Mouse (Mus musculus) thymus, adult 18-20 months (tissue): ENCODE results near the gene Atg5.
"Not testable (repeated sequence)": the region's sequence is repeated elsewhere in the genome, so short reads cannot be mapped to it uniquely, and the experiment has no call there.

Experiments
- DNase-seq, 2 experiments: peaks; one replicate each; pipeline ENCODE4 v3.0.0; 2022; ENCODE audit warnings: mixed read lengths in 2 of 2

The Atg5 gene

GRCm38 (mm10) chr10:44316280-44317270, 48.4 kb downstream of the Atg5 start:
- DNase-seq = no peak

DNA sequence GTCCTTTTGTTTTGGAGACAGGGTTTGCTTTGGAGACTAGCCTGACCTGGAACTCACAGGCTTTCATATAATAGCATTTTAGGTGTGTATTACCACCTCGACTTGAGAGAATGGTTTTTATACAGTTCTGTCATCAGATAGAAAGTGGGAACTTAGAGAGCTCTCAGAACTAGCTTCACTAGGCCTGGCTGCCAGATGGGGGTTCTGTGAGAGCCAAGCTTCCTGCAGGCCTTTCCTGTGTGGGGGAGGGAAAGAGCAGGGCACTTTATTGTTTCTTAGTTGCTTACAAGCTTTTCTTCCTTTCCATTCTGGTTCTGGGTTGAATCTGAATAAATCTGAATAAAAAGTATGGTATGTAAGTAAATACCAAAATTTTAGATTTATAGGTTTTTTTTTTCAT, 54.0 kb downstream of the Atg5 start:
- DNase-seq = no peak

DNA sequence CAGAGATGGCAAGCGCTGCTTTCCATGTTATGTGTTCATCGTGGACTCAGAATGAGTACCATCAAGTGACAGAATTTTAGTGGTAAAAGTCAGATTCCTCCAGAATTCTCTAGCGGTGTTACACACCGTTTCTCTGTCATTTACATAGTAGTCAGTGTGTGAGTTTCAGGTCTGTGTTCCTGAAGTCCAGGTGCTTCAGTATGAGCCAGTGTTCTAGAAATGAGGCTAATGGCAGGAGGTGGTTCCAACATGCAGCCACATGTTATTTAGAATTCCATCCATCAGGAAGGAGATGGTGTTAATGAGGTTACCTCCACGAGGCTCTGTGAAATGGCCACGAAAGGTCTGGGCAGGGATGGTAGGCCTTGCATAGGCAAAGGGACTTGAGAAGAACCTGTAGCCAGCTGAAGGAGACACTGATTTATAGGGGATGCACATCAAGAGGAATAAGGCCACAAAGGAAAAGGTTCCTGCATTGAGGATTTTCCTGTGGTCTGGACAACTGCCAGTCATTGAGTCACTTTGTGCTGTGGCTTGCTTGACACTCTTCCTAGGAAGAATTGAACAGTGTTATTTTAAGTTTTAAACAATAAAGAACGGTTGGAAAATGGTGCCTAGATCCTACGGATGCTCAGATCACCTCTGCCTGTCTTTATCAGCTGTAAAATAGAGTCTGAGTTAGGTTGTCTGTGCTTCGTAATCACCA, 55.1 kb downstream of the Atg5 start:
- no peak for DNase-seq

DNA sequence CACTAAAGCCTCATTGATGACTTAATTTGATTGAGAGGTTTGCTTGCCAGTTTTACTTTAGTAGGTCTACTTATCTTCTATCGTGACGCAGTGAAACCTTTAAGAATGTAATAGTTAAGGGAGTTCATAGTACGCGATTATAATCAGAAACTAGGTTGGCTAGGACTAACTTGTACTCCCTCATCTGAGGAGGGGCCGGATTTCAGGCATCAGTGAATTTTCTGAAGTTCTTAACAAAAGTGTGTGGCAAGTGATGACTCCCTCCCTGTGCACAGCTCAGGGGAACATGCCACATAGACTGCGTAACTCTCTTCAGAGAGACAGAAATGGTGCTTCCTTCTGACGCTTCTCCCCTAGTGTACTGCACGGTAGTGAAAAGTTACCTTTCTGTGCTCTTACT, 55.7 kb downstream of the Atg5 start:
- no peak for DNase-seq

GRCm38 (mm10) chr10:44325551-44326500, 57.7 kb downstream of the Atg5 start:
- no peak for DNase-seq

- DNase-seq = no peak
These were observed 58.9 kb downstream of the Atg5 start for GRCm38 (mm10) chr10:44327057-44327456.

DNA sequence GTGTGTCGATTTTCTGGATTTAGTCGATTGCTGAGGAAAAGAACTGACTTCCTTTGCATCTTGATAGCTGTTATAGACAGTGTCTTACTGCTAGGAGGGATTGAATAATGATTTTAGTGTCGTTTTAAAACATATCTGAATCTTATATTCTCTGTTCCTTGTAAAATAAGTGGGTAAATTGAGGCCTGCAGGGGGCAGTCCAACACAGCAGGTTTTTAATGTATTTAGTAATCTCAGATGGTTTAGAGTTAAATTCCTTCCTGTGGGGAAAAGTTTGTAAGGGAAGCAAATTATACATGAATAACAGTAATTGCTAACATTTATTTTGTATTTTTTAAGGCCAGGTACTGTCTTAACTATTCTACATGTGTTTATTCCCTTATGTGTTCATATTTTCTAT, 60.2 kb downstream of the Atg5 start:
- DNase-seq = no peak

- DNase-seq = no peak
These were observed 62.6 kb downstream of the Atg5 start for GRCm38 (mm10) chr10:44330717-44331116.

GRCm38 (mm10) chr10:44331469-44331868, 63.3 kb downstream of the Atg5 start:
- DNase-seq = no peak

GRCm38 (mm10) chr10:44332656-44333055, 64.5 kb downstream of the Atg5 start:
- not testable (repeated sequence) for DNase-seq

GRCm38 (mm10) chr10:44336641-44337382, 68.7 kb downstream of the Atg5 start:
- not testable (repeated sequence) for DNase-seq

DNA sequence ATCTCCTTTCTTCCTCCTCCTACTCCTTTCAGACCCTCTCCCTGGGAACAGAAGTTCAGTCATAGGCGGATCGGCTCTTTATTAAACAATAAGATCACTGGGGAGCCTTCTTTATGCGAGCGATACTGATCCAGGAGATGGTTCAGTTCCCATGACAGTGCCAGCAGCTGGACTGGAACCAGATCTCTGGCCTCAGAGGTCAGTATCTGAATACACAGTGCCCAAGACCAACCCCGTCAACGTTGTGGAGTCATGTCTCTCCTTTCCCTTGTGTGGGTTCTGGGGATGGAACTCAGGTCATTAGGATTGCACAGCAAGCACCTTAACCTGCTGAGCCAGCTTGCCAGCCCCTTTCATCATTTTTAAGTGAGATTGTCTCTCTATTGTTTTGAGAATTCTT, 70.4 kb downstream of the Atg5 start:
- DNase-seq = no peak

DNA sequence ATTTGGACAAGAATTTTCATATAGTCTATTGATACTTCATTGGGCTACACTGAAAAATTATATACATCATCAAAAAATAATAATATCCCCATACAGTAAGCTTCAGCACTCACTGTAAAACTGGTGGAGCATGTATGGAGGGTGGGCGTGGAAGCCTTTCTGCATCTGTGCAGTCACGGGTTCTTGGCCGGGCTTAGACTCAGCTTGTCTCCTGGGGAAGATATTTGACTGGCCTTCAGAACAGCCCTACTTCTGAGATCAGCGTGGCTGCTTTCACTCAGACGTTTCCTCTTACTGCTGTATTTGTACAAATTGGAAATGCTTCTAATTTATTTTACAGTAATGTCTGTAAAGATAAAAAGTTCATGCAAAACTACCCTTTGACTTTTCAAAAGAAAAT, 71.2 kb downstream of the Atg5 start:
- no peak for DNase-seq

DNA sequence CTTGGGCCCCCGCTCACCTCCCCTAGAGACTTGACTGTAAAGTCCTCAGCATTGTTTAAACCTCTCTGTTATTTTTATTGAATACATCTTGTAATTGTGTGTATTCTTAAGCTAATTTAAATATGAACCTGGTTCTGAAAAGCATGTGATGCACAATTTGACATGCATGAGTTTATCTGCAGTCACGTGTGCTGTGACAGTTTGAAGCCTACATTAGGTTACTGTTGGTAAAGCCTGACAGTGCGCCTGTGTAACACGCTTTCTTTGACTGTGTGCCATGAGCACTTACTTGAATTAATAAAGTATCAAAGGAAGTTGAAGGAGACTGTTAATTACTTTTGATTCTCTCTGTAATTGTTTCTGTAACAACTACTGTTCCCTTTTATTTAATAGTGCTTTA, 72.8 kb downstream of the Atg5 start:
- DNase-seq = no peak

DNA sequence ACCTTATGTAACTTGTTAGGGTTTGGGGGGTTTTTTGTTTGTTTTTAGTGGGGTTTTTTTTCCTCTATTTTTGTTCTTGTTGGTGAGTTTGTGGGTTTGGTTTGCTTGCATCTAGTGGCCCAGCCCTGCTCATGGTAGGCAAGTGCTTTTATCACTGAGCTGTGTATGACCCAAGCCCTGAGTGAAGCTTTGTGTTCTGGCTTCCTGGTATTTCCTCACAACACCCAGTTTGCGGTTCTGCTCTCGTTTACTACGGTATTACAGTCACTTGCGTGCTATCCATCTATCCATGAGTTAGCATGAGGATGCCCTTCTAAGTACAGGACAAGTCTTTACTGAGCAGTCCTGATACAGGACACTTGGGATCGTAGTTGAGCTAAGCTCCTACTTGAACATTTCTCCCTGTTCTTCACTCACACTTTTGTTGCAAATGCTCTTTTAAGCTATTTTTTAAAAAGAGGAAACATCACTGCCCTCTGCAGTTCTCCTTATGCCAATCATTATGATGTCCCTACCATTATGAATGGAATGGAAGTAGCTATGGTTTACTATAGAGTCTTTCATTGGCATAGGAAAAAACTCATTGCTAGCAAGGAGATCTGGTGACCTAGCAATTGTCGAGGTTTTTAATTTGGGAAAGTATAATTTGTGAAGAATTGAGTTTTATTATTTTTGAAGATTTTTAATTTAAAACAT, 73.8 kb downstream of the Atg5 start:
- DNase-seq = no peak

- DNase-seq = no peak
These were observed 75.2 kb downstream of the Atg5 start for GRCm38 (mm10) chr10:44343351-44343750.

DNA sequence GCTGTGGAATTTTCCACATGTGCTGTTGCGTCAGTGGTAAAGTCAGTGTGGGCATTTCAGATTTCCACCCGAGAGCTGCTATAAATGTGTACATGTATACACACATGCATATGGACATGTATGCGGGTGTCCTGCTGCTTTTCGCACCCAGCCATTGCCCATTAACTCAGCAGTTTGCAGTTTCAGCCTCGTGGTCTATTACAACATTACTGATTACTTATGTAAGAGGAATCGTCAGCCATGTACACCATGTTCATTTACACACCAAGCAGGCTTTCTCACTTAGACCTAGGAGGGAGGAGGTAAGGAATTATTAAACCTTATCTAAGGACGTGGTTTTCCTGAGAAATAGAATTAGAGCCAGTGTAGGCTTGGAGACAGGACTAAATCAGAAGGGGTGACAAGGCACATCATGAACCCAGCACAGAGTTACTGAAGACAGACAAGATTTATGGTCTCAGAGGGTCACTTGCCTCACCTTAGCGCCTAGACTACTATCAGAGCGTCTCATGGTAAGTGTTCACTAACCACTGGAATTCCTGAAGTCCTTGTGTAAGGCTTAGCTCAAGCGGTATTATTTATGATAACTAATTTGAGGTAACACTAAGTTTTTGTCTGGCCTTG, 79.5 kb downstream of the Atg5 start:
- no peak for DNase-seq

DNA sequence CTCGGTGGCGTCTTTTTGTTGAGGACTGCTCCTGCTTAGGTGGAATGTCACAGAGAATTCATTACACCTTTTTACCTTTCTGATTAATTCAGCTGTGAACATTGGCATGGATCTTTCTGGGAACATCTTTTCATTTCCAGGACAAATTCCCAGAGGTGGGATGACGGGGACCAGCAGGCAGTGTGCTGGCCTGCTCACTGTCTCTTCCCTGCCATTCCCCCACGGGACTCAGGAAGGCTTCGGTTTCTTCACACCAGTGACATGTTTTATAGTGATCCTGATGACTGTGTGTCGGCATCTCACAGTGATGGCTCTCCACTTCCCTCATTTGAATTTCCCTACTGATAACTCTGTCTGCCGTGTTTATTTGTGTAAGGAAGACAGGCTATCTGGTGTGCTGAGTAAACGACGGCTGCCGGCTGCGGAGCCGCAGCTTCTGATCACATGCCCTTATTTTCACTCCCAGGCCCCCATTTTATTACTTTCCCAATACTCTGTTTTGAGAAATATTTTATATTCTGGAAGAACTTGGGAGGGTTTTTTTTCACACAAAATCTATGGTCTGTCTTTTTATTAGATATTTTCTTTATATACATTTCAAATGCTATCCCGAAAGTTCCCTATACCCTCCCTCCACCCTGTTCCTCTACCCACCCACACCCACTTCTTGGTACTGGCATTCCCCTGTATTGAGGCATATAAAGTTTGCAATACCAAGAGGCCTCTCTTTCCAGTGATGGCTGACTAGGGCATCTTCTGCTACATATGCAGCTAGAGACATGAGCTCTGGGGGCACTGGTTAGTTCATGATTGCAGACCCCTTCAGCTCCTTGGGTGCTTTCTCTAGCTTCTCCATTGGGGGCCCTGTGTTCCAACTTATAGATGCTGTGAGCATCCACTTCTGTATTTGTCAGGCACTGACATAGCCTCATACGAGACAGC, 80.6 kb downstream of the Atg5 start:
- no peak for DNase-seq

- no peak for DNase-seq
These were observed 85.3 kb downstream of the Atg5 start for GRCm38 (mm10) chr10:44353467-44353866.

GRCm38 (mm10) chr10:44354393-44354792, 86.2 kb downstream of the Atg5 start:
- no peak for DNase-seq
